Mouse (Mus musculus) kidney, postnatal 4 days (tissue): ENCODE data around the gene Slc22a15.
"Not testable (repeated sequence)": the region's sequence is repeated elsewhere in the genome, so short reads cannot be mapped to it uniquely, and the experiment has no call there.

ENCODE experiments used
- DNase-seq, 2 experiments: peaks; one replicate each; pipeline ENCODE4 v3.0.0; 2021; ENCODE audit warnings: mixed read lengths in 2 of 2

The Slc22a15 gene

DNA sequence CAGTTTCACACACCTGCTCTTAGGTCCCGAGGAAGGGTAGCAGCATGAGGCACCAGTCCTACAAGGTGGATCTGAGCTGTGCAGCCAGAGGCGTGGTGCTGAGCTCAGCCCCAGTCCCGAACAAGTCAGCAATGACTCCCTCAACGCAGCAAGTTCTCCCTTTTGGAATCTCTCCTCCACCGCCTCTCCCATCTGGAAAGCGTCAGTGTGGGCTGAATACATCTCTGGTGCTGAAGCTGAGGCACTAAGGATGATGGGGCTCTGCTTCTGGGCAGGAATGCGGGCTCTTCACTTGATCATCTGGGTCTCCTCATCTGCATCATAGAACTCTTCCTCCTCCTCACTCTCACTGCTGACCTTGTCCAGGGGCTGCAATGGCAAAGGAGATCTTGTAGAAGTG, 64.1 kb downstream of the Slc22a15 start:
- no peak for DNase-seq

DNA sequence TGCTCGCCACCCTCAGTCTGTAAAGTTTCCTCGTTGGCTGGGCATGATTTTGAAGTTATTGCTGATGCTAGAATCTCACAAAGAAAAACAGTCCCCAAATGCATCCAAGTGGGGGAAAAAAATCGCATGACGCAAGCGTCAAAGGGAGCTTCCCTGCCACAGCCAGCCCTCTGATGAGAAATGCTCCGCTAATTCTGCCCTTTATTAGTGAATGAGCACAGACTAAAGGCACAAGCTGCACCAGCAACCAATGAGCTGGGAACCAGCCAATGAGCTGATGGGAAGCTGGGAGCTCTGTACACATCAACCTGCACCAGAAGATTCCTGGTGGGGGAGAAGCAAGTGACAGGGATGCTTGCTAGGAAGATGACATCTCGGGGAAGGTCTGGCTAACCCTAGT, 64.5 kb downstream of the Slc22a15 start:
- no peak for DNase-seq

- DNase-seq, result no peak
Observed at GRCm38 (mm10) chr3:101854075-101854474, 70.2 kb downstream of the Slc22a15 start.

- no peak for DNase-seq
Observed at GRCm38 (mm10) chr3:101851363-101851762, 72.9 kb downstream of the Slc22a15 start.

- peak in 1 of 2 experiments; percentile 27 for DNase-seq
Observed at GRCm38 (mm10) chr3:101848816-101849215, 75.4 kb downstream of the Slc22a15 start, which contains the start of gene Mab21l3. Gene Mab21l3, minus strand, starts transcription at chr3:101848959.

- DNase-seq, result no peak
Observed at GRCm38 (mm10) chr3:101846096-101846495, 78.2 kb downstream of the Slc22a15 start.

DNA sequence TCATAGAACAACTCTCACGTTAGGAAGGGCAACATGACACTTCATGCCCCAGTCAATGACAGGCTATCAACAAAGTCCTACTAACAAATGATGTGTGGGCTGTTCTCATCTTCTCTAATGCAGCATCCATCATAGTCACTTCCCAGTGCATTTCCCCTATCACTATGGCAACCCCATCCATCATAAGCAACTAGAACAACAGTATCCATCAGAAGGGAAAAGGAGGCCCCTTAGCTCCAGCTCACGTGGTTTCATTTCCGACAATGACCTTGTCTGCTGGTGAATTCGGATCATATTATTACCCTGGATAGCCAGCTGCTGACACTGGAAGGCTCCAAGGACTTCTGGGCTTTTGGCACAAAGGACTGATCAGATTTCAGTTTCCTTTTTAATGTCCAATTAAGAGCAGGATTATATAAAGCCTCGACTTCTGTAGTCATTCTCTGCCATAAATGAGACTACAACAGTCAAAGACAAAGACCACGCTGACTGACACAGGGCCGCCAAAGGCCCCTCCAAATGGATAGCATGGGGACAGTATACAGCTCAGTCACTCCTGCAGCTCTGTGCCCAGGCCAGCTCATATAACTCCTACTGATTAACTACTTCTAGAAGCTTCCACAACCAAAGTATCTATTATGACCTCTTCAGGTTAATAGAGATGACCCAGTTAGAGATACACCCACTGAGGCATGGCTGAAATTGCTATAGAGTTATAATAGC, 81.7 kb downstream of the Slc22a15 start:
- no peak for DNase-seq

DNA sequence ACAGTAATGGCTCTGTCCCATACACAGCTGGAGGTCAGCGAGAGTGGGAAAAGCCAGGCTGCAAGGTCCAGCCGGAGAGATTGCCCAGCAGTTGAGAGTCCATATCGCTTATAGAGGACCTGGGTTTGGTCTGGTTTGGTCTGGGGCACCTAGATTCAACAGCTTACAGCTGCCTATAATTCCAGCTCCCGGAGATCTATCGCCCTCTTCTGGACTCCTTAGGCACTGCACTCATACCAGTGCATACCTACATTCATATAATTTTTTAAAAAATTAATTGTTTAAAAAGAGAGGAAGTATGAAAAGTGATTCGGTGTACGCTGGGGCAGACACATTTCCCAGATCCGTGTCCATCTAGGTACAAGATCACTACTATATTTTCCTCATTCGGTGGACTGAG, 84.9 kb downstream of the Slc22a15 start:
- DNase-seq, result no peak

GRCm38 (mm10) chr3:101836971-101837370, 87.3 kb downstream of the Slc22a15 start:
- no peak for DNase-seq

- no peak for DNase-seq
Observed at GRCm38 (mm10) chr3:101836532-101836931, 87.7 kb downstream of the Slc22a15 start.

DNA sequence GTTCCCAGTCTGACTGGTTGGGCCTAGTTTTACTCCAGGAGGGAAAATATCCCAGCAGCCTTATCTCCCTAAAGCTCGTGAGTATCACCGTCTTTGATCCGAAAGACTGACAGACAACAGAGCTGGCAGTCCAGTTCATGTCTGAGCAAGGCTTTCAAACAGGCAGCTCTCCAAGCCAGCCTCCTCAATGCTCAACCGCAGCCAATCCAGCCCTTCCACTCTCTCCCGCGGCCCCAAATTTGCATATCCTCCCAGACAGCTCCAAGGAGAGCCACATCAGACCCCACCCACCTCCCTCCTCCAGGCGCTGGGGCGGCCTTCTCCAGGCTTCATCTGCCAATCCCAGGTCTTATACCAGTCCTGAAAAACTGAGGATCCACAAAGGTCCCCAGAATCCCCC, 88.2 kb downstream of the Slc22a15 start:
- DNase-seq, result peak; percentile 84 to 90

DNA sequence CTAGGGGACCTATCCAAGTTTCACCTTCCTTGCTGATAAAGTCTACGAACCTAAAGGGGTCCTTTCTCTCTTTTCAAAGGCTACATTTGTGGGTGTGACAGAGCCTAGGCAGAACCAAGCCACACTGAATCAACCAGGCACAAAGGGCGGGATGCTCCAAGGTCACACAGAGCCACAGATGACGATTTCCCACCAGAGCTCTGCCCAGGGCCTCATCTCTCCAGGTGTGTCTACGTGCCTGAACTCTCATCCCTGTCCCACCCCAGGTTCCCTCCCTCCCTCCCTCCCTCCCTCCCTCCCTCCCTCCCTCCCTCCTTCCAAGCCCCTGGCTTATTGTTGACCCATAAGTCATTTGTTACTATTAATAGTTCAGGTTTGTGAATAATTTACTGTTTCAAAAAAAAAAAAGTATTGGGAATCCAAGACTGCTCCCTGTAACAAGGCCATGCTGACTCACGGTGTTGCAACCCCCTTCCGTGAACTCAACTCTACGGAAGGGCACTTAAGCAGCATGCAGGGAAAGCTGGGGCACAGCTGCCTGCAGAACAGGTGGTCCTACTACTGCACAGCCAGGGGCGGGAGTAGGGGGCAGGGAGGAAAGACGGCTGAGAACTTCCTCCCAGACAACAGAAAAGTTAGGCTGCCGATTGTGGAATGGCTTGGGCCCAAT, 92.9 kb downstream of the Slc22a15 start:
- peak; percentile 39 to 60 for DNase-seq

- no peak for DNase-seq
Observed at GRCm38 (mm10) chr3:101829881-101830616, 94.2 kb downstream of the Slc22a15 start.

DNA sequence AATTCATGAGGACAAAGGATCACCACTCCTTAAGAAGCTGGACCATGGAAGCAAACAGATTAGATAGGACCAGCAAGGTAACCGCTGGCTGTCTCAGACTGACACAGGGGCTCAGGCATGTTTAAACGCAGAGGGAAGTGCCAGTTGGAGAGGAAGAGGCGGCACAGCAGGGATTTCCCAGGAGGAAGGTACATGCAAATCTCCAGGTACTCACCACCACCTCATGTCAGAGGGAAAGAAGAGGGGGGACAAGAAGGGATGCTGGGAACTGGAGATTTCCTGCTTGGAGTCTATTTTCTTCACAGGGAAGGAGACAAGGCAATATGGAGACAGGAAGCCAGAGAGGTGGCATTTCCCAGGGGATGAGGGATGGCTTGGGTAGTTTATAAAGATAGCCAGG, 95.7 kb downstream of the Slc22a15 start:
- DNase-seq, result no peak

DNA sequence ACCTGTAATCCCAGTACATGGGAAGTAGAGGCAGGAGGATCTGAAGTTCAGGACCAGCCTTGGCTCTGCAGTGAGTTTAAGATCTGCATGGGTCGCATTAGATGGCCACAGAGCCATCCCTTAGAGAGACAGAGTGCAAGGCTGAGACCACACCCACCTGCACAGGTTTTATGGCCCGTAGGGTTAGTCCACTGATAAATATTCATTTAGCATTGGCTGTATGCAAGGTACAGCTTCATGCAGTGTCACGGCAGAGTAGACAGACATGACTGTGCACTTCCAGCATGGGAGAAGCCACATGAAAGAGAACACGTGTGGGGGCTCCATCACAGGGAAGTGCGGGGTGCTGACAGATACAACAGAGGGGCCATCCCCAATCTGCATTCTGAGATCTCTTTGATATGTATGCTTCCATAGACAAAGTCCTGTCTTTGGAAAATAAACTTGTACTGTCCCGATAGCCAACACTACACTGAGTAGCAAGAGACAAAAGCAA, 97.0 kb downstream of the Slc22a15 start:
- DNase-seq, result no peak

DNA sequence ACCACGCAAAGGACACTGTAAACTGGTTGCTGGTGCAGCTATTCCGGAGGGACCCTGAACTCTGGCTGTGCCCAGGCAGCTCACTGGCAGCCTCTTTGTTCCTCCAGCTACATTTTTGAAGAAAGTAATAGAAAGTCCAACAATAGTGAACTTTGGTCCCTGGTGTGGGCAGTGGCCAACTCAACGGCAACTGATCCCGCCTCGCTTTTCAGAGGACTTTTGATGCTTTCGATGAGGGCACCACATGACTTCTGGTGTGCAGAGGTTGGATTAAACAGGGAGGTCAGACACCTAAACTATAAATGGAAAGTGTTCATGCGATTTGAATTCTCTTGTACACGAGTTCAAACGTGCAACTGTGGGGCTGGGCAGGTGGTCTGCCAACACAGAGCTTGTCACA, 99.9 kb downstream of the Slc22a15 start:
- DNase-seq, result peak in 1 of 2 experiments; percentile 27

DNA sequence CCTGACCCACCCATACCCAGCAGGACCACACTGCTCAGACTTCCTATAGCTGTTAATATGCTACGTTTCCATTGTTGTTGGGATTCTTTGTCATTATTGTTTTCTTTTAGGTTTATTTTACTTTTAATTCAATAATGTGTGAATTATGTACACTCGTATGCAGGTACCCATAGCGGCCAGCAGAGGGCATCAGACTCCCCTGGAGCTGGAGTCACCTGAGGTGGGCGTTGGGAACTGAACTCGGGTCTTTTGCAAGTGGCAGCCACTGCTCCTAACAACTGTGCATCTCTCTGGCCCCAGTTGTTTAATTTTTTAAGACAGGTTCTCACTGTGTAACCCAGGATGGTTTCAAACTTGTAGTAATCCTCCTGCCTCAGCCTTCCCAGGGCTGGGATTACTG, 102.2 kb downstream of the Slc22a15 start:
- no peak for DNase-seq

GRCm38 (mm10) chr3:101820708-101821107, 103.5 kb downstream of the Slc22a15 start:
- DNase-seq, result not testable (repeated sequence)

DNA sequence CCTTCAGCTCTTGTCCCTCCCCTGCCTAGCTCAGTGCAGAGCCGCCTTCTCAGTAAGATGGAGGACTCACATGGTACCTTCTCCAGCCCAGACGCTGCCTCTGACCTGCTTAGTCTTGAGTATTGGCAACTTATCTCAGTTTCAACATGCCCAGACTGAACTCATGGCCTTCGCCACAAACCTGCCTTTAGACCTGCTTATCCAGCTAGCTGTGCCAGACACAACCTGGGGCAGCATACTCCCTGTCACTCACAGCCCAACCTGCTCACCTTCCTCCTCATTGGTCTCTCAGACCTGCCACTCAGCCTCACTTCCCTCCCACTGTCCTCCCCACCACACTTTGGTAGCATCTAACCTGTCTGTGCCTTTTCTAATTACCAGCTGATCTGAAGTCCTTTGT, 108.2 kb downstream of the Slc22a15 start:
- no peak for DNase-seq

GRCm38 (mm10) chr3:101814790-101815189, 109.5 kb downstream of the Slc22a15 start:
- no peak for DNase-seq

- DNase-seq, result peak; percentile 80 to 84
Observed at GRCm38 (mm10) chr3:101812341-101812962, 111.8 kb downstream of the Slc22a15 start.

- DNase-seq, result no peak
Observed at GRCm38 (mm10) chr3:101811931-101812330, 112.3 kb downstream of the Slc22a15 start.

DNA sequence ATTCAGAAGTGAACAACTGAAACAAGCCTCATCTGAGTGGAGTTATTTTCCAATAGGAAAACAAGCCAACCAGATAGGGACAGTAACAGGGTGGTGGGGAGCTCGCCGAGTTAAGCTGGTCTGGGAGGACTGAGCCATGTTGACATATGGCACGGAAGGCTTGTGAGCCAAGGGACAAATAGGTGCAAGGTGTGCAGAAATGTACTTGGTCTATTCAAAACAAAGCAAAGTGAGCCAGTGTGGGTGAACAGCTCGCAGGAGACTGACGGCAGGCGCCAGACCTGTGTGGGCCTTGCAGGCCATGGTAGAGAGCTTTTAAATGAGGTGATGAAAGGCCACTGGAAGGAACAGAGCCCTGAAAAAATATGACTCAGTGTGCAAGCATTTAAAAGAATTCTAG, 116.6 kb downstream of the Slc22a15 start:
- no peak for DNase-seq
